Mouse (Mus musculus) liver, embryonic 11.5 days (tissue): Measurements from ENCODE around the gene Acsl4. TPM values are rescaled to one million over a fixed set of nuclear protein-coding genes. Genes with fewer than 3 reads are reported as not detected.
A peak's percentile ranks its signal among the peaks of the same experiment; 100 is the strongest.

ENCODE experiments used
- ATAC-seq: fragments of 200-750 bp; cut with Nextera tagmentation; replicated peaks from 2 replicates; pipeline ENCODE4 v1.8.0; 2017; ENCODE audit warnings: moderate number of reproducible peaks, mild to moderate bottlenecking, moderate TSS enrichment, moderate library complexity; ENCODE audit not compliant: low FRiP score
- DNase-seq: peaks from one replicate; pipeline ENCODE4 v3.0.0-alpha.2; 2017; ENCODE audit warnings: low spot score
- H3K27ac ChIP-seq: fragments of 300-500 bp; sonication (generic); 2 replicates; pipeline ENCODE4 v1.5.1; 2014; ENCODE audit warnings: mild to moderate bottlenecking, low read depth, low read length, control low read depth
- H3K27me3 ChIP-seq: fragments of 300-500 bp; sonication (generic); replicated peaks from 2 replicates; pipeline ENCODE4 v1.6.1; 2014; ENCODE audit warnings: low read length, mixed read lengths; ENCODE audit not compliant: control insufficient read depth, insufficient read depth
- H3K36me3 ChIP-seq: fragments of 300-500 bp; sonication (generic); 2 replicates; pipeline ENCODE4 v1.6.1; 2014; ENCODE audit warnings: mild to moderate bottlenecking, low read length, moderate library complexity, mixed read lengths; ENCODE audit not compliant: control insufficient read depth, insufficient read depth
- H3K4me1 ChIP-seq: fragments of 300-500 bp; sonication (generic); replicated peaks from 2 replicates; pipeline ENCODE4 v1.6.1; 2014; ENCODE audit warnings: low read length, mixed read lengths; ENCODE audit not compliant: control insufficient read depth, insufficient read depth
- H3K4me2 ChIP-seq: fragments of 300-500 bp; sonication (generic); 2 replicates; pipeline ENCODE4 v1.6.1; 2014; ENCODE audit warnings: mild to moderate bottlenecking, control low read depth, moderate library complexity
- H3K4me3 ChIP-seq: fragments of 300-500 bp; sonication (generic); 2 replicates; pipeline ENCODE4 v1.5.1; 2014; ENCODE audit warnings: low read depth, low read length, control low read depth
- H3K9ac ChIP-seq: fragments of 300-500 bp; sonication (generic); 2 replicates; pipeline ENCODE4 v1.6.1; 2014; ENCODE audit warnings: low read depth, low read length, control low read depth
- H3K9me3 ChIP-seq: fragments of 300-500 bp; sonication (generic); 2 replicates; pipeline ENCODE4 v1.6.1; 2016; ENCODE audit warnings: low read length, inconsistent platforms, mixed read lengths; ENCODE audit not compliant: control insufficient read depth
- WGBS: fragments of 180-500 bp; shearing (Covaris S2); extraction: QIAGEN DNeasy Blood & Tissue Kit; methylation state at CpG from one replicate; pipeline ENCODE4 v1.1.7; 2014; 5-methylcytosine and 5-hydroxymethylcytosine counted together
- polyA plus RNA-seq: library from polyadenylated mRNA; unstranded; fragments of >200 nt; fragmentation: Nextera tagmentation; extraction: Ambion mirVana; gene quantifications from 2 replicates; pipeline ENCODE4 v1.2.1, GENCODE M21; 2014

The Acsl4 gene
- polyA plus RNA-seq = 19.8 and 23.5 TPM in 2 replicates

- ATAC-seq (peak; percentile 96), DNase-seq (peak; percentile 84)
- Histone ChIP-seq H3K36me3 (no peaks in the 10 kb centered on the region), H3K4me3 (peak within 1 kb of the TSS; percentile 71), H3K9me3 (no peaks in the 10 kb centered on the region), H3K9ac (peak within 1 kb of the TSS; percentile 82), H3K4me1 (no peaks in the 10 kb centered on the region), H3K27ac (peak within 1 kb of the TSS; percentile 78), H3K4me2 (peak within 1 kb of the TSS; percentile 66), H3K27me3 (peaks cover 11% of the 10 kb centered on the region)
- WGBS = 11% methylated on average over 48 of the region's 59 CpGs
Observed at GRCm38 (mm10) chrX:142390247-142390908, at the start of gene Acsl4. Acsl4 (minus strand) TSS chrX:142390535.

- WGBS = 46% methylated on average over 4 of the region's 4 CpGs
Observed at GRCm38 (mm10) chrX:142437971-142438504, 47.7 kb upstream of the Acsl4 start.

GRCm38 (mm10) chrX:142432846-142433245 is 42.5 kb upstream of the Acsl4 start:
- no peaks in the 10 kb centered on the region for H3K4me1 ChIP-seq
- peaks cover 2% of the 10 kb centered on the region; the same call in 1 of the 2 replicates for H3K27me3 ChIP-seq
- no peak overlapping the region for H3K4me3 ChIP-seq
- WGBS = 74% methylated on average over 3 of the region's 3 CpGs
- no peaks in the 10 kb centered on the region for H3K9me3 ChIP-seq
- H3K27ac ChIP-seq = no peak overlapping the region
- H3K4me2 ChIP-seq = no peak overlapping the region
- no peak for DNase-seq
- H3K36me3 ChIP-seq = no peaks in the 10 kb centered on the region
- H3K9ac ChIP-seq = no peak overlapping the region
- ATAC-seq = no peak

More at GRCm38 (mm10) chrX:142437971-142438504, 47.7 kb upstream of the Acsl4 start:
- Histone ChIP-seq H3K4me1 (no peaks in the 10 kb centered on the region), H3K36me3 (no peaks in the 10 kb centered on the region), H3K9ac (no peak overlapping the region), H3K27me3 (peaks cover 2% of the 10 kb centered on the region; the same call in 1 of the 2 replicates), H3K27ac (no peak overlapping the region), H3K4me3 (no peak overlapping the region), H3K9me3 (no peaks in the 10 kb centered on the region), H3K4me2 (no peak overlapping the region)
- no peak for ATAC-seq
- no peak for DNase-seq

GRCm38 (mm10) chrX:142427111-142427510 is 36.8 kb upstream of the Acsl4 start:
- no peak overlapping the region for H3K27ac ChIP-seq
- 54% methylated on average over 4 of the region's 4 CpGs for WGBS
- no peak overlapping the region for H3K9ac ChIP-seq
- ATAC-seq (no peak), DNase-seq (no peak)
- H3K36me3 ChIP-seq = no peaks in the 10 kb centered on the region
- H3K4me1 ChIP-seq = no peaks in the 10 kb centered on the region
- H3K9me3 ChIP-seq = no peaks in the 10 kb centered on the region
- H3K4me3 ChIP-seq = no peak overlapping the region
- H3K27me3 ChIP-seq = no peaks in the 10 kb centered on the region
- H3K4me2 ChIP-seq = no peak overlapping the region

GRCm38 (mm10) chrX:142426628-142427027 is 36.3 kb upstream of the Acsl4 start:
- ATAC-seq (no peak), DNase-seq (no peak)
- H3K9ac ChIP-seq = no peak overlapping the region
- 74% methylated on average over 4 of the region's 4 CpGs for WGBS
- no peak overlapping the region for H3K27ac ChIP-seq
- H3K27me3 ChIP-seq = no peaks in the 10 kb centered on the region
- no peak overlapping the region for H3K4me2 ChIP-seq
- no peak overlapping the region for H3K4me3 ChIP-seq
- no peaks in the 10 kb centered on the region for H3K9me3 ChIP-seq
- H3K36me3 ChIP-seq = no peaks in the 10 kb centered on the region
- H3K4me1 ChIP-seq = no peaks in the 10 kb centered on the region

- H3K4me1 ChIP-seq = no peaks in the 10 kb centered on the region
- no peak overlapping the region for H3K4me3 ChIP-seq
- H3K4me2 ChIP-seq = no peak overlapping the region
- H3K27ac ChIP-seq = no peak overlapping the region
- H3K27me3 ChIP-seq = no peaks in the 10 kb centered on the region
- no peak overlapping the region for H3K9ac ChIP-seq
- ATAC-seq = peak; percentile 63
- WGBS = 33% methylated on average over 2 of the region's 2 CpGs
- no peak for DNase-seq
- no peaks in the 10 kb centered on the region for H3K9me3 ChIP-seq
- no peaks in the 10 kb centered on the region for H3K36me3 ChIP-seq
Observed at GRCm38 (mm10) chrX:142413884-142414283, 23.5 kb upstream of the Acsl4 start.

GRCm38 (mm10) chrX:142410060-142410459 is 19.7 kb upstream of the Acsl4 start:
- ATAC-seq (0 out of 2 replicates have a peak, but pooled peaks have one; percentile 49), DNase-seq (no peak)
- H3K27me3 ChIP-seq = no peaks in the 10 kb centered on the region
- no peaks in the 10 kb centered on the region for H3K36me3 ChIP-seq
- no peaks in the 10 kb centered on the region for H3K9me3 ChIP-seq
- no peak overlapping the region for H3K9ac ChIP-seq
- no peak overlapping the region for H3K4me3 ChIP-seq
- no peak overlapping the region for H3K27ac ChIP-seq
- no peak overlapping the region for H3K4me2 ChIP-seq
- 64% methylated on average over 3 of the region's 3 CpGs for WGBS
- no peaks in the 10 kb centered on the region for H3K4me1 ChIP-seq

GRCm38 (mm10) chrX:142409338-142409737 is 19.0 kb upstream of the Acsl4 start:
- no peak for DNase-seq

GRCm38 (mm10) chrX:142403114-142403513 is 12.8 kb upstream of the Acsl4 start:
- H3K4me3 ChIP-seq = no peak overlapping the region
- no peaks in the 10 kb centered on the region for H3K9me3 ChIP-seq
- no peaks in the 10 kb centered on the region for H3K36me3 ChIP-seq
- no peak for ATAC-seq
- H3K4me2 ChIP-seq = no peak overlapping the region
- H3K9ac ChIP-seq = no peak overlapping the region
- H3K27me3 ChIP-seq = 0 out of 2 replicates have a peak, but pooled peaks cover 2% of the 10 kb centered on the region
- no peak for DNase-seq
- H3K27ac ChIP-seq = no peak overlapping the region
- no peaks in the 10 kb centered on the region for H3K4me1 ChIP-seq

More at GRCm38 (mm10) chrX:142409338-142409737, 19.0 kb upstream of the Acsl4 start:
- 86% methylated on average over 3 of the region's 3 CpGs for WGBS
- Histone ChIP-seq H3K36me3 (no peaks in the 10 kb centered on the region), H3K9me3 (no peaks in the 10 kb centered on the region), H3K9ac (no peak overlapping the region), H3K4me2 (no peak overlapping the region), H3K27me3 (no peaks in the 10 kb centered on the region), H3K4me3 (no peak overlapping the region), H3K4me1 (no peaks in the 10 kb centered on the region), H3K27ac (no peak overlapping the region)
- ATAC-seq = no peak
